Mouse (Mus musculus): Measurements from ENCODE around the gene Cdyl2. TPM values are rescaled to one million over a fixed set of nuclear protein-coding genes. Genes with fewer than 3 reads are reported as not detected.

Cdyl2 gene
- 3.2 and 3.7 TPM in 2 replicates for polyA plus RNA-seq (2015; fragmentation: Nextera tagmentation; extraction: Ambion mirVana)

DNA sequence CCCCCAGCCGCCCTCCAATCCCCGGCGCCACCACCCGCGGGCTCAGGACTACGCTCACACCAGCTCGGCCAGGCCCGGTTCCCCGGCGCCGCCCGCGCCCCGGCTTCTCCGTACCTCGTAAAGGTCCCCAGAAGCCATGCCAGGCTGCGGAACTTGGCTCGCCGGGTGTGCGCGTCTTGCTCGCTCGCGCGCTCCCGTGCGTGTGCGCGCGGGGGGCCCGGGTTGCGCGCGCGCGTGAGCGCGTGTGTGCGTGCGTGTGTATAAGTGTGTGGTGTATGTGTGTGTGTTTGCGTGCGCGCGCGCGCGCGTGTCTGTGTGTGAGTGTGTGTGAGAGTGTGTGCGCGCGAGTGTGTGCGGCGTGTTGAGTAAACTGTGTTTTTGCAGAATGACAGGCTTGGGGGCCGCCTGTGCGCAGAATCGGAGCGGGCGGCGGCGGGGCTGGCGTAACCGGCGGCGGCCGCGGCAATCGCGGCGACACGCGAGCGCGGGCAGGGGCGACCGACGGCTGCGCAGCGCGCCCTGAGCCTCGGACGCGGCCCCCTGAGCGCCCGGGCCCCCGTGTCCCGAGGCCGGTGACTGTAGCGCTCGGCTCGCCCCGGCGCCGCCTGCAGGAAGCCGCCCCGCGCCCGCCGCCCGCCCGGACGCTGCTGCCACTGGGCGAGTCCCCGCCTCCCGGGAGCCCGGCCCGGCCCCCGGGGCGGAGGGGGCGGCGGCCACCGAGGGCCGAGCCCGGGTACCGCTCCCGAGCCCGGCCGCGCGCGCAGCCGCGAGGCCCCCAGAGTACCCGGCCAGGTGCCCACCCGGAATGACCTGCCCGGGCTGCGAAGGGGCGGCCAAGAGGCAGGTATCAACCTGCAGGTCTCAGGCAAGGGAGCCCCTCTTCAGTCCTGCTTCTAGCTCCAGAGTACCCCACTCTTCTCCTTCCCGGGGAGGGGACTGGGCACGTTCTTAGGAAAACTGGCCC, at the start of gene Cdyl2:
TSS of gene Cdyl2 (minus strand) at position 308 of the 964 bp plus-strand sequence.
- Histone ChIP-seq H3K9ac (ENCODE audit: low read length) (peak within 1 kb of the TSS; percentile 80), H3K9me3 (ENCODE audit: control insufficient read depth, low read length) (no peaks in the 10 kb centered on the region), H3K36me3 (ENCODE audit: control insufficient read depth, insufficient read depth, low read length) (no peaks in the 10 kb centered on the region), H3K4me1 (replicated peaks; ENCODE audit: control insufficient read depth, insufficient read depth) (no peaks in the 10 kb centered on the region), H3K4me3 (ENCODE audit: low read depth, low read length) (peak within 1 kb of the TSS; percentile 81), H3K27me3 (ENCODE audit: control insufficient read depth, insufficient read depth, low read length) (no peaks in the 10 kb centered on the region), H3K27ac (replicated peaks) (peak within 1 kb of the TSS; percentile 75), H3K4me2 (replicated peaks; ENCODE audit: low read depth) (peak within 1 kb of the TSS; percentile 77)
- TF ChIP-seq CTCF (IDR thresholded peaks at IDR 0.05; ENCODE audit: low read depth) = no peak; the same call in 1 of the 2 replicates
- under 1% methylated on average over 99 of the region's 129 CpGs for WGBS
- DNase-seq (ENCODE audit: low spot score) (peak; percentile 79), ATAC-seq (ENCODE audit: low FRiP score, low TSS enrichment) (peak; percentile 86)

DNA sequence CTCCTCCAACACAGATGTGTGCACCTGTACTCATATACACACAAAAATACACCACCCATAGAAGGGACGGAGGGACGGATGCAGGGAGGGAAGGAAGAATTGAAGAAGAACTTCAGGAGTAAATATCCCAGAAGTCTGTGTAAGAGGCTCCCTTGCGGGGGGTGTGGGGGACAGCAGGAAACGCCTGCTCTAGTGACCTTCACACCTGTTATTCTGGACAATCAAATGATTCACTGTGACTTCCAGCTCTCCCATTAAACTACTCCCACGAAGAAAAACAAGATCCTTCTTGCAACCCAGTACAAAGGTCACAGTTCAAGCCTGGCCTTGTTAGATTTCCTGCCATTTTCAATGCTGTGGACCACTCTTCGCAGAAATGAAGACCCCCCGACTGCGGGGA, 47.8 kb upstream of the Cdyl2 start:
- no peak overlapping the region for H3K27ac ChIP-seq (replicated peaks)
- no peak overlapping the region for H3K9ac ChIP-seq (ENCODE audit: low read length)
- H3K9me3 ChIP-seq (ENCODE audit: control insufficient read depth, low read length) = no peaks in the 10 kb centered on the region
- no peak overlapping the region for H3K4me3 ChIP-seq (ENCODE audit: low read depth, low read length)
- WGBS = 48% methylated on average over 8 of the region's 8 CpGs
- no peak overlapping the region for H3K4me2 ChIP-seq (replicated peaks; ENCODE audit: low read depth)
- no peaks in the 10 kb centered on the region for H3K27me3 ChIP-seq (ENCODE audit: control insufficient read depth, insufficient read depth, low read length)
- ATAC-seq (ENCODE audit: low FRiP score, low TSS enrichment) = no peak
- DNase-seq (ENCODE audit: low spot score) = no peak
- no peak for TF ChIP-seq CTCF (IDR thresholded peaks at IDR 0.05; ENCODE audit: low read depth)
- no peak for TF ChIP-seq EP300 (optimal IDR thresholded peaks at IDR 0.05)
- H3K36me3 ChIP-seq (ENCODE audit: control insufficient read depth, insufficient read depth, low read length) = no peaks in the 10 kb centered on the region
- no peaks in the 10 kb centered on the region for H3K4me1 ChIP-seq (replicated peaks; ENCODE audit: control insufficient read depth, insufficient read depth)

DNA sequence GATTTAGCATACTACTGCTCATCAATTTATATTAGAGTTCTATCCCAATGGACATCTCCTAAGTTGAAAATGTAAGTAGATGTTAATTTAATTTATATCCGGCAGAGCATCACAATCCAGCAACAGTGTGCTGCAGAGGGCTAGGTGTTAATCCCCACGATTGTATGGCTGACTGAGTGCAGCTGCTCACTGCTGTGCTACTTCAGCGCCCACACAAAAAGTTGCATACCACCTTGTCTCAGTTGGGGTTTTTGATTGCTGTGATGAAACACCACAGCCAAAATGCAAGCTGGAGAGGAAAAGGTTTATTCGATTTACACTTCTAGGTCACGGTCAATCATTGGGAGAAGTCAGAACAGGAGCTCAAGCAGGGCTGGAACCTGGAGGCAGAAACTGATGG, 41.4 kb upstream of the Cdyl2 start:
- Histone ChIP-seq H3K27me3 (ENCODE audit: control insufficient read depth, insufficient read depth, low read length) (no peaks in the 10 kb centered on the region), H3K9me3 (ENCODE audit: control insufficient read depth, low read length) (no peaks in the 10 kb centered on the region), H3K36me3 (ENCODE audit: control insufficient read depth, insufficient read depth, low read length) (no peaks in the 10 kb centered on the region), H3K9ac (ENCODE audit: low read length) (no peak overlapping the region), H3K4me3 (ENCODE audit: low read depth, low read length) (no peak overlapping the region), H3K27ac (replicated peaks) (no peak overlapping the region), H3K4me2 (replicated peaks; ENCODE audit: low read depth) (no peak overlapping the region), H3K4me1 (replicated peaks; ENCODE audit: control insufficient read depth, insufficient read depth) (no peaks in the 10 kb centered on the region)
- no peak for ATAC-seq (ENCODE audit: low FRiP score, low TSS enrichment)
- no peak for DNase-seq (ENCODE audit: low spot score)
- WGBS = 87% methylated on average over 5 of the region's 5 CpGs
- TF ChIP-seq EP300 (optimal IDR thresholded peaks at IDR 0.05) (no peak), CTCF (IDR thresholded peaks at IDR 0.05; ENCODE audit: low read depth) (no peak)

DNA sequence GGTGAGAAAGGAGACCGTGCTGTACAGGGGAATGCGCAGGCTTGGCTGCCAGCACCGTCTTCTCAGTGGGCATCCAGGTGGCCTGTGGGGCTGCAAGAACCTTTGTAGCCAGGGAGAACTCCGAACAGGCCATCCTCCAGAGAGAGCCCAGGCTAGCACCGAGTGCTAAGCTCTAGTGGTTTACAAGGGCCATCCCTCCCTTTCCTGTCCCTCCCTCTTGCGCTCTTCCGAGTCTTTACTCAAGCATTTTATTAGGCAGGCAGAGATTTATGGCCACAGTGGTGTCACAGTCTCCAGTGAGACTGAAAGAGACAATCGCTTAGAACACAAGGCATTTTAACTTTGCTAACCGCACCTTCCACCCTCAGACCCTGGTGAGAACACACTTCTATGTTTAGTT, 39.9 kb upstream of the Cdyl2 start:
- H3K36me3 ChIP-seq (ENCODE audit: control insufficient read depth, insufficient read depth, low read length) = no peaks in the 10 kb centered on the region
- H3K9me3 ChIP-seq (ENCODE audit: control insufficient read depth, low read length) = no peaks in the 10 kb centered on the region
- ATAC-seq (ENCODE audit: low FRiP score, low TSS enrichment) (no peak), DNase-seq (ENCODE audit: low spot score) (no peak)
- H3K4me3 ChIP-seq (ENCODE audit: low read depth, low read length) = no peak overlapping the region
- no peaks in the 10 kb centered on the region for H3K27me3 ChIP-seq (ENCODE audit: control insufficient read depth, insufficient read depth, low read length)
- TF ChIP-seq CTCF (IDR thresholded peaks at IDR 0.05; ENCODE audit: low read depth) (no peak), EP300 (optimal IDR thresholded peaks at IDR 0.05) (no peak)
- no peak overlapping the region for H3K27ac ChIP-seq (replicated peaks)
- no peak overlapping the region for H3K9ac ChIP-seq (ENCODE audit: low read length)
- no peak overlapping the region for H3K4me2 ChIP-seq (replicated peaks; ENCODE audit: low read depth)
- WGBS = 74% methylated on average over 9 of the region's 9 CpGs
- no peaks in the 10 kb centered on the region for H3K4me1 ChIP-seq (replicated peaks; ENCODE audit: control insufficient read depth, insufficient read depth)

DNA sequence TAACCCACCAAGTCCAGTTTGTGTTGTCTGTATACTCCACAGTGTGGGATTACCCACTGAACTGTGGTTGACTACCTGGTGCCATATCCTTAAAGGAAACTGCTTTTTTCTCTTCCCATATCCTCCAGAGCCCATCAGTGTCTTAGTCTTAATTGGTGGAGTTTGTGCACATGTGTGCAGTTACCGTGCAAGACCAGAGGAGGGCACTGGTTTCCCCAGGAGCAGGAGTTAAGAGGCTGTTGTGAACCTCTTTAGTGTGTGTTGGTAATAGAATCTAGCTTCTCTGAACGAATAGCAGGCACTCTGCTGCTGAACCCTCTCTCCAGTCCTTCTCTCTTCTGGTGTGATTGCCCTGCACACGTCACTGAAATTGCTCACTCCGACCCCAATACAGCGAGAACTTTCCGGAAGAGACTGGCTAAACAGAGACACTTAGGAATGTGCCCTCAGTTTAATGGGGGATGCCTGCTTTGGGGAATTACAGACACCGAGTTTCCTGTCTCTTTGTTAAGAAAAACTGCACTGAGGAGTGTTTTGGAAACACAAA, 39.1 kb upstream of the Cdyl2 start:
- H3K27ac ChIP-seq (replicated peaks) = no peak overlapping the region
- H3K36me3 ChIP-seq (ENCODE audit: control insufficient read depth, insufficient read depth, low read length) = no peaks in the 10 kb centered on the region
- TF ChIP-seq EP300 (optimal IDR thresholded peaks at IDR 0.05) (no peak), CTCF (IDR thresholded peaks at IDR 0.05; ENCODE audit: low read depth) (peak; percentile 63)
- no peak overlapping the region for H3K4me3 ChIP-seq (ENCODE audit: low read depth, low read length)
- ATAC-seq (ENCODE audit: low FRiP score, low TSS enrichment) = no peak
- 80% methylated on average over 7 of the region's 7 CpGs for WGBS
- no peak overlapping the region for H3K9ac ChIP-seq (ENCODE audit: low read length)
- H3K9me3 ChIP-seq (ENCODE audit: control insufficient read depth, low read length) = no peaks in the 10 kb centered on the region
- no peak overlapping the region for H3K4me2 ChIP-seq (replicated peaks; ENCODE audit: low read depth)
- DNase-seq (ENCODE audit: low spot score) = no peak
- no peaks in the 10 kb centered on the region for H3K27me3 ChIP-seq (ENCODE audit: control insufficient read depth, insufficient read depth, low read length)
- no peaks in the 10 kb centered on the region for H3K4me1 ChIP-seq (replicated peaks; ENCODE audit: control insufficient read depth, insufficient read depth)

DNA sequence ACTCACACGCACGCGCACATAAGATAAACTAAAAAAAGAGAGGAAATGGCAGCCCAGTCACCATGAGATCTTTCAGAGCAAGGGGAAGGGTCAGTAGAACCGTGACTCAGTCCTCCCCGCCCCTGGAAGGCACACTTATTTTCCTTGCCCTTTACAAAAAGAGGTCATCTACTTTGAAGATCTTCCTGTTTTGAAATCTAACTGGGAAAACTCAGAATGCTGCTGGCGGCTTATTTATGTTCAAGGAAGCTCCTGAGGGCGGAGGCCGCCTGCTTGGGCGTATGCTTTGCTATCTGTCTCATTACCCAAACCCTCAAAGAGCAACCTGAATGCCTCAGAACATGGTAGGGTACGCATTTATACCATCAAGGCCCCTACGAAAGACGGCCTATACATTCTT, 38.0 kb upstream of the Cdyl2 start:
- no peak overlapping the region for H3K27ac ChIP-seq (replicated peaks)
- no peaks in the 10 kb centered on the region for H3K27me3 ChIP-seq (ENCODE audit: control insufficient read depth, insufficient read depth, low read length)
- no peaks in the 10 kb centered on the region for H3K4me1 ChIP-seq (replicated peaks; ENCODE audit: control insufficient read depth, insufficient read depth)
- no peaks in the 10 kb centered on the region for H3K9me3 ChIP-seq (ENCODE audit: control insufficient read depth, low read length)
- no peak overlapping the region for H3K9ac ChIP-seq (ENCODE audit: low read length)
- DNase-seq (ENCODE audit: low spot score) (no peak), ATAC-seq (ENCODE audit: low FRiP score, low TSS enrichment) (no peak)
- TF ChIP-seq CTCF (IDR thresholded peaks at IDR 0.05; ENCODE audit: low read depth) (no peak), EP300 (optimal IDR thresholded peaks at IDR 0.05) (no peak)
- 67% methylated on average over 12 of the region's 12 CpGs for WGBS
- H3K4me3 ChIP-seq (ENCODE audit: low read depth, low read length) = no peak overlapping the region
- H3K36me3 ChIP-seq (ENCODE audit: control insufficient read depth, insufficient read depth, low read length) = no peaks in the 10 kb centered on the region
- H3K4me2 ChIP-seq (replicated peaks; ENCODE audit: low read depth) = no peak overlapping the region

Measured in stomach, postnatal 0 days (tissue).